Mouse (Mus musculus) stomach, embryonic 15.5 days (tissue): Measurements from ENCODE around the gene Prss27. TPM values are rescaled to one million over a fixed set of nuclear protein-coding genes. Genes with fewer than 3 reads are reported as not detected.
"Not testable (repeated sequence)": the region's sequence is repeated elsewhere in the genome, so short reads cannot be mapped to it uniquely, and the experiment has no call there.

Source experiments
- ATAC-seq: fragments of 200-750 bp; cut with Nextera tagmentation; 2 replicates; pipeline ENCODE4 v1.8.0; 2017; ENCODE audit warnings: low read depth, moderate number of reproducible peaks, moderate TSS enrichment; ENCODE audit not compliant: insufficient read depth, low FRiP score
- H3K27ac ChIP-seq: fragments of 300-500 bp; sonication (generic); 2 replicates; pipeline ENCODE4 v1.5.1; 2015; ENCODE audit warnings: mild to moderate bottlenecking, inconsistent platforms
- H3K27me3 ChIP-seq: fragments of 300-500 bp; sonication (generic); replicated peaks from 2 replicates; pipeline ENCODE4 v1.6.1; 2015; ENCODE audit warnings: inconsistent platforms
- H3K36me3 ChIP-seq: fragments of 300-500 bp; sonication (generic); 2 replicates; pipeline ENCODE4 v1.6.1; 2015; ENCODE audit warnings: inconsistent platforms
- H3K4me1 ChIP-seq: fragments of 300-500 bp; sonication (generic); 2 replicates; pipeline ENCODE4 v1.6.1; 2015; ENCODE audit warnings: inconsistent platforms
- H3K4me2 ChIP-seq: fragments of 300-500 bp; sonication (generic); 2 replicates; pipeline ENCODE4 v1.6.1; 2015; ENCODE audit warnings: mild to moderate bottlenecking, inconsistent platforms
- H3K4me3 ChIP-seq: fragments of 300-500 bp; sonication (generic); replicated peaks from 2 replicates; pipeline ENCODE4 v1.5.1; 2015; ENCODE audit warnings: inconsistent platforms
- H3K9ac ChIP-seq: fragments of 300-500 bp; sonication (generic); 2 replicates; pipeline ENCODE4 v1.6.1; 2015; ENCODE audit warnings: inconsistent platforms
- H3K9me3 ChIP-seq: fragments of 300-500 bp; sonication (generic); 2 replicates; pipeline ENCODE4 v1.6.1; 2016; ENCODE audit warnings: inconsistent platforms
- WGBS: fragments of 180-500 bp; shearing (Covaris S2); methylation state at CpG from one replicate; pipeline ENCODE4 v1.1.7; 2015; 5-methylcytosine and 5-hydroxymethylcytosine counted together
- microRNA-seq: library from miRNA; unstranded; fragments of <30 nt; microRNA quantifications from one replicate; pipeline ENCODE4, GENCODE M21; 2016
- polyA plus RNA-seq: library from polyadenylated mRNA; unstranded; fragments of >200 nt; fragmentation: Nextera tagmentation; extraction: Ambion mirVana; gene quantifications from 2 replicates; pipeline ENCODE4 v1.2.1, GENCODE M21; 2015

The Prss27 gene
- polyA plus RNA-seq, 1 experiment from 2014 or later, result 6.3 TPM

DNA sequence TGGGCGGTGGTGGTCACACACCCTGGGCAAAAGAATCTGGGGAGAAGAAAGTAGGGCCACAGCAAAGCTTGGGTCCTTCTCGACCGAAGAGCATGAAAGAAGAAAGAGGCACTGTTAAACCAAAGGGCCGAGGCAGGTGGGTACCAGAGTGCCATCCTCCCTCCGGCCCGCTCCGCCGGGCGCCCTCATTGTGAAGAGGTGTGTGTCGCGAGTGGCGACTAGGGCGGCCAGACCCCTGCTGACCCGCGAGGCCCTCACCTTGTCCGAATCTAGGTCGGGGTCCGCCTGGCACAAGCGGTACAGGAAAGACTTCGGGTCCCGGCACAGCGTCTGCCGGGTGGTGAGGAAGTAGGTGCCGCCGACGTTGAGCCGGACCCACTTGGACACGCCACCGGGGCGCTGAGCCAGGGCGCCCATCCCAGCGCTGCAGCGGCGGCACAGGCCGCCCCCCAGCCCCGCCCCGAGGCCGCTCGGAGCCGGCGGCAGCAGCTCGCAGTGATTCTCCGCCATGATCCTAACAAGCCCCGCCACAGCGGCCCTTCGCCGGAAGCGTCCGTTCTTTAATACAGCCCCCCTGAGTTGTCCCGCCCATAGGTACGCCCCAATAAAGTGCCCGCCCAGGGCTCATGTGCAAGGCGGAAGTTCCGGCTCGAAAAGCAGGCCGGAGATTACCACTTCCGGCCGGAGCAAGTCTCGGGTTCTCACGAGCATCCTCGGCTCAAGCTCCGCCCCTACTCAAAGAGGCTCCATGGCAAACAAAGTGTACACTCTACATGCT is 35.2 kb downstream of the Prss27 start, which contains the start of gene Kctd5:
Gene Kctd5, minus strand, starts transcription at position 567 of the 778 bp plus-strand sequence.
- peaks cover 4% of the 10 kb centered on the region; the same call in 1 of the 2 replicates for H3K4me1 ChIP-seq
- under 1% methylated on average over 62 of the region's 62 CpGs for WGBS

DNA sequence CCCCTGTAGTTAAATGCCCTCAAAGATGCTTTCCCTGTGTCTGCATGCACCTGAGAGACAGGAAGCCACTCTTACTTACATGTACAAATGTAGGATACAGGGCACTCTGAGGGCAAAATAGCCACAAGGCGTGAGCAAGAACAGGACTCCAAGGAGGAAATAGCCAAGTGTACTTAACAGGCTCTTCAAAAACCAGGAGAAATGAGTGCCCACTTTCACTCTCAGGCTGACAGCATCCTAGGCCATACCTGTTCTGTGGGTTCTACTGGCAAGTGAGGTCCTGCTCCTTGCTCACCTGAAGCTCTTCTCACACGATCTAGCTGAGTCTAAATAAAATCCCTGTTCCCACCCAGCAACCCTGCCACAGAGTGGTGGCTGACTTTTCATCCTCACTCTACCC is 39.2 kb downstream of the Prss27 start:
- H3K4me2 ChIP-seq, result no peak overlapping the region
- no peaks in the 10 kb centered on the region for H3K27me3 ChIP-seq
- H3K27ac ChIP-seq, result no peak overlapping the region
- no peak overlapping the region for H3K4me3 ChIP-seq
- 80% methylated on average over 2 of the region's 2 CpGs for WGBS
- H3K36me3 ChIP-seq, result peaks cover 24% of the 10 kb centered on the region
- no peak for ATAC-seq
- no peak overlapping the region for H3K9ac ChIP-seq
- H3K4me1 ChIP-seq, result 0 out of 2 replicates have a peak, but pooled peaks cover 1% of the 10 kb centered on the region
- H3K9me3 ChIP-seq, result no peaks in the 10 kb centered on the region

More for the DNA sequence above, 35.2 kb downstream of the Prss27 start, which contains the start of gene Kctd5:
- Histone ChIP-seq H3K36me3 (peaks cover 7% of the 10 kb centered on the region), H3K4me2 (peak within 1 kb of the TSS; percentile 67), H3K4me3 (peak within 1 kb of the TSS; percentile 98), H3K27ac (peak within 1 kb of the TSS; percentile 86), H3K27me3 (no peaks in the 10 kb centered on the region), H3K9me3 (no peaks in the 10 kb centered on the region), H3K9ac (peak within 1 kb of the TSS; percentile 92)
- ATAC-seq, result peak; percentile 97

DNA sequence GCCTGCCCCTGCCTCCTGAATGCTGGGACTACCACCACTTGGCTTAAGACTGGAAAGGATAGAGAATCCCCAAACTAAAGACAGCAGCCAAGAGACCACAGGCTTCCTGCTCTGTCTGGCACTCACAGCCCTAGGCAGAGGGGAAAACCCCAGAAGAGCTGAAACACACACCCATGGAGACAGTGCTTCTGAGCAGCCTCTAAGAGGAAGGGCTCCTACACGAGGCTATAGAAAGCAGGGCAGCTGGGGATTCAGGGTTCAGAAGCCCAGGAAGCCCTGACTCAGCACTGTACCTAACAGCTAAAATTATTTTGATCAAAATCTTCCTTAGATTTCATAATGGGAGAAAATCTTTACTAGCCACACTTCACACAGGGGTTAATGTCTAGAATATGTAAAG is 46.6 kb downstream of the Prss27 start:
- no peak overlapping the region for H3K4me3 ChIP-seq
- peaks cover 25% of the 10 kb centered on the region for H3K36me3 ChIP-seq
- no peaks in the 10 kb centered on the region for H3K27me3 ChIP-seq
- no peak for ATAC-seq
- H3K4me1 ChIP-seq, result no peaks in the 10 kb centered on the region
- no peak overlapping the region for H3K27ac ChIP-seq
- H3K9ac ChIP-seq, result no peak overlapping the region
- WGBS, result 63% methylated on average over 1 of the region's 1 CpGs
- H3K4me2 ChIP-seq, result no peak overlapping the region
- no peaks in the 10 kb centered on the region for H3K9me3 ChIP-seq

DNA sequence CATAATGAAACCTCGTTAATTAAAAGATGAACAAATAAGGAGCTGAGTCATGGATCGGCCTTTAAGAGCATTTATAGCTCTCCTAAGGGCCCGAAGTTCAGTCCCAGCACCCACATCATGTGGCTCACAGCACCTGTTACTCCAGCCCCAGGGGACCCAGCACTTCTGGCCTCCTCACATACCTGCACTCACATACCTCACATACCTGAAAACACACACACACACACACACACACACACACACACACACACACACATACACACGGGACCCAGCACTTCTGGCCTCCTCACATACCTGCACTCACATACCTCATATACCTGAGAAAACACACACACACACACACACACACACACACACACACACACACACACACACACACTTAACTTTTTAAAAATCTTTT is 48.5 kb downstream of the Prss27 start:
- not testable (repeated sequence) for H3K9ac ChIP-seq, H3K27ac ChIP-seq, H3K4me1 ChIP-seq, H3K4me2 ChIP-seq, ATAC-seq, H3K4me3 ChIP-seq, H3K27me3 ChIP-seq, H3K9me3 ChIP-seq
- H3K36me3 ChIP-seq, result peaks cover 30% of the 10 kb centered on the region
- 80% methylated on average over 4 of the region's 4 CpGs for WGBS

DNA sequence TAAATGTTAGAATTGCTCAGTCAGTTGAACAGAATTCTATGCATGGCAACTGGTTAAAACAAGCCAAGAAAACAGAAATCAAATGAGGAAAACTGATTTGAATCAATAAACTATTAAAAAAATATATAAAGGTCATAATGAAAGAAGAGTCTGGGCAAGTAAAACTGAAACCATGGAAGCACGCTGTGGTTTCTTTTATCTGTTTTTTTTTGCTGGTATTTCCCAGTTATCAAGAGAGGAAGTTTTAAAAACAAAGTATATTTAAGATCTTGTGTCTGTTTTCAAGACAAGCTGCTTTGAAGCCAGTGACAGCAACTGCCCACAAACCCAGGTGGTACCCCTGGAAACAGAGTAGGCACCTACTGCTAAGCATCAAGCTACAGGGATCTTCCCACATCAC is 52.6 kb downstream of the Prss27 start:
- no peak for ATAC-seq
- Histone ChIP-seq H3K27me3 (no peaks in the 10 kb centered on the region), H3K9me3 (no peaks in the 10 kb centered on the region), H3K4me1 (no peaks in the 10 kb centered on the region), H3K9ac (no peak overlapping the region), H3K4me2 (no peak overlapping the region), H3K27ac (no peak overlapping the region), H3K36me3 (peaks cover 33% of the 10 kb centered on the region), H3K4me3 (no peak overlapping the region)
- WGBS, result 95% methylated on average over 1 of the region's 1 CpGs

Small RNAs within 50 kb of the gene (microRNA-seq; reads per million reads assigned to microRNA genes)
- not detected for gene Gm27700

Other genes starting within 250 kb of the Prss27 start
- 448 and 501 TPM in 2 replicates for gene Srrm2, start 247.6 kb upstream of the Prss27 start, polyA plus RNA-seq
- gene Elob, start 209.0 kb upstream of the Prss27 start, polyA plus RNA-seq, result 938 and 1,022 TPM in 2 replicates
- gene Prss33, start 202.1 kb upstream of the Prss27 start, polyA plus RNA-seq, result 0.17 TPM in 1 of 2 replicates, not detected in the other
- 2.9 and 4.0 TPM in 2 replicates for gene Prss32, start 194.3 kb upstream of the Prss27 start, polyA plus RNA-seq
- gene Prss41, start 194.0 kb upstream of the Prss27 start, polyA plus RNA-seq, result 1.6 and 1.9 TPM in 2 replicates
- gene Prss21, start 170.1 kb upstream of the Prss27 start, polyA plus RNA-seq, result not detected in 2 replicates
- not detected in 2 replicates for gene Dcpp1, start 157.3 kb upstream of the Prss27 start, polyA plus RNA-seq
- gene Dcpp2, start 157.3 kb upstream of the Prss27 start, polyA plus RNA-seq, result not detected in 2 replicates
- gene Dcpp3, start 120.7 kb upstream of the Prss27 start, polyA plus RNA-seq, result not detected in 2 replicates
- not detected in 2 replicates for gene Sbp, start 96.5 kb upstream of the Prss27 start, polyA plus RNA-seq
- not detected in 2 replicates for gene Sbpl, start 82.9 kb upstream of the Prss27 start, polyA plus RNA-seq
- 0.45 TPM in 1 of 2 replicates, not detected in the other for gene Prss30, start 57.6 kb upstream of the Prss27 start, polyA plus RNA-seq
- gene Prss22, start 40.0 kb upstream of the Prss27 start, polyA plus RNA-seq, result 1.9 and 3.0 TPM in 2 replicates
- gene Kctd5, start 35.3 kb downstream of the Prss27 start, polyA plus RNA-seq, result 58.4 and 61.4 TPM in 2 replicates
- 36.1 and 38.9 TPM in 2 replicates for gene Pdpk1, start 112.8 kb downstream of the Prss27 start, polyA plus RNA-seq
- 25.1 and 29.3 TPM in 2 replicates for gene Amdhd2, start 125.6 kb downstream of the Prss27 start, polyA plus RNA-seq
- gene Atp6v0c, start 131.6 kb downstream of the Prss27 start, polyA plus RNA-seq, result 495 and 512 TPM in 2 replicates
- gene Tbc1d24, start 167.4 kb downstream of the Prss27 start, polyA plus RNA-seq, result 5.0 and 6.3 TPM in 2 replicates
- 8.1 and 8.5 TPM in 2 replicates for gene Ntn3, start 171.4 kb downstream of the Prss27 start, polyA plus RNA-seq
- 9.8 and 10.0 TPM in 2 replicates for gene Tedc2, start 182.7 kb downstream of the Prss27 start, polyA plus RNA-seq
- 54.2 and 55.0 TPM in 2 replicates for gene Ccnf, start 213.3 kb downstream of the Prss27 start, polyA plus RNA-seq